Mouse (Mus musculus) A20 (cell line): ENCODE measurements around the gene Dpagt1.
A peak's percentile ranks its signal among the peaks of the same experiment; 100 is the strongest.
"Not testable (repeated sequence)": the region's sequence is repeated elsewhere in the genome, so short reads cannot be mapped to it uniquely, and the experiment has no call there.

ENCODE experiments used
- DNase-seq: peaks from one replicate; pipeline ENCODE4 v3.0.0-alpha.2; 2011; ENCODE audit warnings: low read depth, low spot score

Gene Dpagt1

DNA sequence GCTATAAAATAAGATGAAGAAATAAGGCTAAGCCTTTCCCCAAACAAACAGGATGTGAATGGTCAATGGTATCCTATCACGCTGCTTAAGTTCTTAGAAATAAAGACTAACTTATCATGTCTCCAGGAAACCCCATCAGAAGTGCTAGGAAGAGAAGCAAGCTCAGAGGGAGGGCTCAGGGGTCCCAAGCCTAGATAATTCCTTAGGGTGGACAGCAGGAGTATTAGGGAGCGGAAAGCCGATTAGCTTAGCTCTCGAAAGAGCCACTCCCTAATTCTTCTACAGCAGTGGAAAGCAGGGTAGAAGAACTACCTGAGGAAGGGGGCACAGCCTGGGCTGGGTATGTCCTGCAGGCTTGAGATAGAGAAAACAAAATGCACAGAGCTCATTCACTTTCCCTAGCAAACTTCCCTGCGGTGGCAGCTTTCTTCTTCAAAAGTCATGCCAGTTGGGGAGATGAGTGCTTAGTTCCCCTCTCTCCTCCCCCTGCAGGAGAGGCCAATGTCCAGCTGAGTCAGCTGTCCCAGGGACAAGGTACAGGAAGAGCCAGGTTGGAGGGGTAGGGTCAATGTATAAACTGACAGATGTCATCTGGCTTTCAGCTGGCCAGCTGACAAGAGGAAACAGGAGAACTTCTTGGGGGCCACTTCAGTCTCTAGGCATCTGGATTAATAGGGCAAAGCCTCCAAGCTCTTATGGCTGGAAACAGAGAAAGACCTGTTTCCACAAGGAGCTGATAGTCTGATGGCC is 7.6 kb upstream of the Dpagt1 start:
- DNase-seq, result no peak

DNA sequence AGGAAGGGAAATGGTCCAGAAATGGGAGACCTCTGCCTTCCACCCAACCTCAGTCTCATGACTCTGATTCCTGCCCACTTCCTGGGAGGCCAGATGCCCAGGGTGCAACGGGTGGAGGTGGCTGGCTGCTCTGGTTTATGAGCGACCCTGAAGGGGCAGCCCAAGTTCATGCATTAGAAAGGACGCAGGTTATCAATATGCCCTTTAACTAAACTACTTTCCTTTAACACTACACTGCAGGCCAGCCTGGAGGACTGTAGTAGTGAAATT is 7.1 kb upstream of the Dpagt1 start:
- no peak for DNase-seq

DNA sequence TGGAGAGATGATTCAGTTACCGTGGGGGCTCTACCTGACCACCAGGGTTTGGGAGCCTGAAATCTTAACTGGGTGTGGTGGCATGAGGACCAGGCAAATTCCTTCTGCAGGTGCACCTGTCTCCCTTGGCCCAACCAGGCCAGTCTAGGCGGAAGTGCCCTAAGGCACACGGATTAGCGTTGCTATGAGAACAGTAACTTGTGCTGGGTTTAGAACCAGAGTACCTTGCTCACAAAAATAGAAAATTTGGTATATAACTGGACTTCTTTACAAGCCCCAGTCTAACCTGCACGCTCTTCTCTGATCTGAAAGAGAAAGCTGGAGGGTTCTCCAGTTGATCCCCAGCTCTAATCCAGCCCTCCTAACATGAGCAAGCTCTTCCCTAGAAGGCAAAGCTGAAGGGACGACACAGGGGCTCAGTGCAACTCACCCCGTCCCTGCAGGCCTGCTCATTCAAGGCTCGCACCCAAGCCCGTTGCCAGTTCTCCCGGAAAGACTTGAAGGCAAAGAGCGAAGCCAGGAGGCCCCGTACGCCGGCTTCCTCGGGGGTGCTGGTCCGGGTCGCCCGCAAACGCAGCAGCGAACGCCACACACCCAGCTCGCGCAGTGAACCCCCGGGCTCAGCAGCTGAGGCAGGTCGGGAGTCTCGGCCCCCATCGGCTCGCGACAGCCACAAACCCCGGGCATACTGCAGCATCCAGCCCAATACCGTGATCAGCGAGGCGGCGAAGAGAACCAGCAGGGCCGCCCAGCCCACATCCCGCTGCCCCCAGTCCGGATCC is 6.5 kb upstream of the Dpagt1 start:
- DNase-seq, result peak; percentile 63

DNA sequence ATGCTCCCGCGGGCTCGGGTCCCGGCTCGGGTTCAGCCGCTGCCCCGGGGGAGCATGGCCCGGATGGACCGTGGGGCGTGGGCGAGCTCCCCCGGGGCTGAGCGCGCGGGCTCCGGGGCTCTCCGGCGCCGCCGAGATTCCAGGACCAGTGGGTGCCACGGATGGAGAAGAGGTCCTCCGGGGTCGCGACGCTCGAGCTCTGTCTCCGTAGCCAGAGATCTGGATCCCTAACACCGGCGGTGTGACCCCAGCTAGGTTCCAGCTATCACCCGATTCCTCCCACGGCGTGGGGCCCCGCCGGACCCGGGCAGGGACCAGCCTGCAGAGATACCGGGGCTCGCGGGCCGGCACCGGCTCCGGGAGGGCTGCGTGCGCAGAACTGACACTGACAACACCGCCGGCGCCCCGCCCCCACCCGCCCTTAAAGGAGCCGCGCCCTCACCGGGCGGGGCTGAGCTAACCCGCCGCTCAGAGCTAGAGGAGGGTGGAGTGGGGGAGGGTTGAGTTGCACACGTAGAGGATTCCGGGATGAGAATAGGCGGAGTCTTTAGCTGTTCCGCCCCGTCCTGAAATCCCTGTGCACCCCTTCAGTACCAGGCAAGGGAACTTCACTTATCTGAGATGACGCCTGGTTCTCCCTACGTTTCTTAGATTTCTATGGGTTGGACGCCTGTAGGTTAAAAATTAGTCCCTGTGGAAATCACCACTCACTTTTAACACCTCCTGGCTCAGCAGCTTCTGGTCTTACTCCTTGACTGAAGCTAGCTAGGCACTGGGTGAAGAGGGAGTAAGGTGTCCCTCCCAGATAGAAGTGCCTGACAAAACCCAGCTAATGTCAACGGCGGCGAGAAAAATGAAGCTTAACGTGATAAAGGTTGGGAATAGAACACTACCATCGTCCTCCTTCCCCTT is 5.7 kb upstream of the Dpagt1 start, which contains the start of gene C2cd2l:
Gene C2cd2l, minus strand, starts transcription at position 399 of the 912 bp plus-strand sequence.
- DNase-seq, result peak; percentile 93

DNA sequence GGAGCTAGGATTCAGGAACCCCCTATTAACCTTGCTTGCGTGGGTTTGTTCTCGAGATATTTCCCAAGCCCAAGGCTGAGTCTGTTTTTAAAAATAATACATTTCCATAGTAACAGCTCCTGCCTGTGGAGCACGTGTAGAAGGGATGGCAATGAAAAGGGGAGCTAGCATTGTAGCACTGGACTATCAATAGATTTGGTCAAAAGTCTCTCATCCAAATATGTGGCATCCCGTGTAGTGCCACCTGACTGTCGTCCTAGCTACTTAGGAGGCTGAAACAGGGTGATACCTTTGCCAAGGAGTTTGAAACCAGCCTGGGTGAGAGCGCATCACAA is 5.1 kb upstream of the Dpagt1 start:
- DNase-seq, result no peak

DNA sequence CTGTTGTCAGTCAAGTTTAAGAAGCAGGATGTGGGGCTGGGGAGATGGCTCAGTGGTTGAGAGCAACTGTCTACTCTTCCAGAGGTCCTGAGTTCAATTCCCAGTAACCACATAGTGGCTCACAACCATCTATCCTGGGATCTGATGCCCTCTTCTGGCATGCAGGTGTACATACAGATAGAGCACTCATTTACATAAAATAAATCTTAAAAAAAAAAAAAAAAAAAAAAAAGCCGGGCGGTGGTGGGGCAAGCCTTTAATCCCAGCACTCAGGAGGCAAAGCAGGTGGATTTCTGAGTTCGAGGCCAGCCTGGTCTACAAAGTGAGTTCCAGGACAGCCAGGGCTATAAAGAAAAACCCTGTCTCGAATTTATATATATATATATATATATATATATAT is 2.2 kb upstream of the Dpagt1 start:
- DNase-seq, result peak; percentile 34

DNA sequence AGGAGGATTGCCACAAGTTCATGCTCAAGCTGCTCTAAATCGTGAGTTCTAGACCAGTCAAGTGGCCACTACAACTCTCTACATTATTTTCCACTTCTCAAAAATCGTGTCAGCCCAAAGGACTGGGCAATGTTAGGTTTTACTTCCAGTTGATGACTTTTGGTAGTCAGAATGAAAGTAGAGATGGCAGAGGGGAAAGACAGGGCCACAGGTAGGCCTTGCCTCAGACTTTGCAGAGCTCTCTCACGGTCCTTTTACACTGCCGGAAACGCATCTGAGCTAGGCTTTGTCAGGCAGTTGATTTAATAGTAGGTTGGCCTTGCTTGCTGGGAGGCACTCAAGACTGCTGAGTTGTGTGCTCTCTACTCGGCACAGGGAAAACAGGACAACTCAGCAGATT is 1.7 kb upstream of the Dpagt1 start:
- DNase-seq, result peak; percentile 89

DNA sequence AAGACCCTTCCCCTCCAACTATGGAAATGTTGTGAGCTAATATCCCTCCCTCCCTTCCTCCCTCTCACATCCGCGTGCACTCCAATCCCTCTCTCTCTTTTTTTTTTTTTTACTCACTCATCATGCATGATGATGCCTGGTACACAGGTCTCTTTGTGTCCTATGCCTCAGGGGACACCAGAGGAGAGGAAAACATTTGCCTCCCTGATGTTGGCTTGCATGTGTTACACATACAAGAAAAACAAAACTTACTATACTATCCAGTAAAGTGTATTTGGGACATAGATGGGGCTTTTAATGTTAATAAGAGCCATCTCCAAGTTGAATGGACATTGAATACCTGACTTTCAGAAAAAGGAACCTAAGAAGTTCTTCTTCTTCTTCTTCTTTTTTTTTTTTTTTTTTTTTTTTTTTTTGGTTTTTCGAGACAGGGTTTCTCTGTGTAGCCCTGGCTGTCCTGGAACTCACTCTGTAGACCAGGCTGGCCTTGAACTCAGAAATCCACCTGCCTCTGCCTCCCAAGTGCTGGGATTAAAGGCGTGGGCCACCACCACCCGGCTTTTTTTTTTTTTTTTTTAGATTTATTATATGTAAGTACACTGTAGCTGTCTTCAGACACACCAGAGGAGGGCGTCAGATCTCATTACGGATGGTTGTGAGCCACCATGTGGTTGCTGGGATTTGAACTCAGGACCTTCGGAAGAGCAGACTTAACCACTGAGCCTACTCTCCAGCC is 619 bp upstream of the Dpagt1 start:
- peak; percentile 66 for DNase-seq

DNA sequence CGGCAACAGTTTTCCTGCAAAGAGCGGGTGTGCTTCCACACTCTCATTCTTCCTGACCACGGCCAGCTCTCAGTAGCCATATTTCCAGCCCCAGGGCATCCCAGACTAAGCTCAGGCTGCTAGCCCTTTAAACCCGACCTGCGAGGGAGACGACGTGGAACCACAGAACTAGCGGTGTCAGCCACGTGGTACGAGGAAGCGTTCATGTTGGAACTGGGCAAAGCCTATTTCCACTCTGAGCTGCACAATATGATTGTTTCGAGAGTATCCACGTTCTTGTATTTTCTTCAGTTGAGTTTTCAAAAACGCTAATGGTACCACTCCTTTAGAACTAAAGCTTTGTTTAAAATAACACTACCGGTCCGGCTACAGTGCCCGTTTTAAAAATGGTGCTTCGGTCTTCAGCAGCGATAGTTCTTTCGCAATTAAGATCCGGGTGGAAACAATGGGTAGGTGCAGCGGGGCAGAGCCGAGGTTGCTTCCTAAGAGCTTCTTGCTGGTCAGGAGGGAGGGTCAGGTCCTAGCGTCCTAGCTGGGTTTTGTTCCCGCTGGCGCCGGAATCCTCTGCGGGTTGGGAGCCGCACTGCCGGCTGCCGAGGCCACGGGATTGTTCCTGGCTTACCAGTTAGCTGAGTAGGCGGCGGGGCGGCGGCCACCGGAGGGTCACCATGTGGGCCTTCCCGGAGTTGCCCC is 698 bp downstream of the Dpagt1 start:
- DNase-seq, result peak; percentile 92

DNA sequence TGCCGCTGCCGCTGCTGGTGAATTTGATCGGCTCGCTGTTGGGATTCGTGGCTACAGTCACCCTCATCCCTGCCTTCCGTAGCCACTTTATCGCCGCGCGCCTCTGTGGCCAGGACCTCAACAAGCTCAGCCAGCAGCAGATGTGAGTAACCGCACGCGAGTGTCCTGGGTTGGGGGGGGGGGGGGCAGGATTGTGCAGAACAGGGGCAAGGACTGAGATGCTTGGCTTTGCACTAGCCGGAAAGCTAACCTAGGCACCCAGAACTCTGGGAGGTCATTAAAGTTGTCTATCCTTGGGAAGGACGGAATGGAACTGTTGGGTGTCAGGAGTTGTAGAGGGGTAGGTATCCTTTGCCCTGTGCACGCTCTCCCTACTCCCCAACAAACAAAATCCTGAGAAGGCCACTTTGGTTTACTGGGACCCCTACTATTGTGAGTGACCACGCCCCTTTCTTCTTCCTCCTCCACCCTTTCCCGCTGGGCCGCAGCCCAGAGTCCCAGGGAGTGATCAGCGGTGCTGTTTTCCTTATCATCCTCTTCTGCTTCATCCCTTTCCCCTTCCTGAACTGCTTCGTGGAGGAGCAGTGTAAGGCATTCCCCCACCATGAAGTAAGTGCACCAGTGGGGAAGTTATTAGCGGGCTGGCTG is 1.4 kb downstream of the Dpagt1 start:
- DNase-seq, result no peak

DNA sequence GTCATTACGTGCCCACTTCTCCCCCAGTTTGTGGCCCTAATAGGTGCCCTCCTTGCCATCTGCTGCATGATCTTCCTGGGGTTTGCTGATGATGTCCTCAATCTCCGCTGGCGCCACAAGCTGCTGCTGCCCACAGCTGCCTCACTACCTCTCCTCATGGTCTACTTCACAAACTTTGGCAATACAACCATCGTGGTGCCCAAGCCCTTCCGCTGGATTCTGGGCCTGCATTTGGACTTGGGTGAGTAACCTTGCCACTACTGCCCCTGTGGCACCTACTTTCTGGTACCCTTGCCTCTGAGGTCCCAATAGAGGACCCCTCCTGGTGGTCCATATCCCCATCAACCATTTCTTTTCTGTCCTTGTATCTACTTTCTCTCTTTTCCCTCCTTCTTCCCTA is 2.1 kb downstream of the Dpagt1 start:
- peak; percentile 24 for DNase-seq

DNA sequence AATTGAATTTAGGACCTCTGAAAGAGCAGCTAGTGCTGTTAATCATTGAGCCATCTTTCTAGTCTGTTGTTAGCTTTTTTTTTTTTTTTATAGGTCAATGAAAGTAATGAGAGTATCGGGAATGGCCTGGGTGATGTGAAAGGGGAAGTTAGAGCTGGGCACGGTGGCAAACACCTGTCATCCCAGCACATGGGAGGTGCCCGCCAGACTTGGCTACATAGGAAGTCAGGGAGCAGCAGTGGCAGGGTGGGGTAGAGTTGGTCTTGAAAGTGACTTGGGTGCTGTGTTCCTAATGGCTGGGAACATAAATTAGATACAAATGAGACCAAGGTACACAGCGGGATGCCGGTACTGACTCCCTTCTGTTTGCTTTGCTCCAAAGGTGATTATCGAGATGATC is 4.9 kb downstream of the Dpagt1 start:
- DNase-seq, result peak; percentile 78

DNA sequence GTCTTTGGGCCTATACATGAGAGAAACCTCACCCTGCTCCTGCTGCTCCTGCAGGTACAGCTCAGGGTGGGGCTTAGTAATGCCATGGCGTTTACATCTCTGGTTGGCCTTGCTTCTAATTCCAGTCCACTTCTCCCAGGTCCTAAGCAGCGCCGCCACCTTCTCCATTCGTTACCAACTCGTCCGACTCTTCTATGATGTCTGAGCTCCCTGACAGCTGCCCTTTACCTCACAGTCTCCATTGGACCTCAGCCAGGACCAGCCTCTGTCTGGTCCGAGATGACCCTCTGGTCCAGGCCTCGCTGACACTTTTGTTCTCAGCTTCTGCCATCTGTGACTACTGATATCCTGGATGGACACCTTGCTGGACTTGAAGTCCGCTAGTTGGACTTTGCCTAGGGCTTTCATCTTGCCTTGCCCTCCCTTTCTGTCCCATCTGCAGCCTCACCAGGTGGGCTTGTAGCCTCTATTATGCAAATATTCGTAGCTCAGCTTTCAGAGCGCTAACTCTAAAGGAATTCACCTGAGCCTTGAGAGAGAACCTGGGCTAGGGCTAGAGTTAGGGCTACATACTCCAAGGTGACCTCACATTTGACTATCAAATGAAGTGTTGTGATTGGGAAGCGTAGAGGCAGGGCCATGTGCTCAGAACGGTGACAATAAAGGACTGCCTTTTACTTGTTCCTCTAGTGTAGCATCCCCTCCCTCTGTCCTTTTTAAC is 7.3 kb downstream of the Dpagt1 start:
- DNase-seq, result peak; percentile 83

DNA sequence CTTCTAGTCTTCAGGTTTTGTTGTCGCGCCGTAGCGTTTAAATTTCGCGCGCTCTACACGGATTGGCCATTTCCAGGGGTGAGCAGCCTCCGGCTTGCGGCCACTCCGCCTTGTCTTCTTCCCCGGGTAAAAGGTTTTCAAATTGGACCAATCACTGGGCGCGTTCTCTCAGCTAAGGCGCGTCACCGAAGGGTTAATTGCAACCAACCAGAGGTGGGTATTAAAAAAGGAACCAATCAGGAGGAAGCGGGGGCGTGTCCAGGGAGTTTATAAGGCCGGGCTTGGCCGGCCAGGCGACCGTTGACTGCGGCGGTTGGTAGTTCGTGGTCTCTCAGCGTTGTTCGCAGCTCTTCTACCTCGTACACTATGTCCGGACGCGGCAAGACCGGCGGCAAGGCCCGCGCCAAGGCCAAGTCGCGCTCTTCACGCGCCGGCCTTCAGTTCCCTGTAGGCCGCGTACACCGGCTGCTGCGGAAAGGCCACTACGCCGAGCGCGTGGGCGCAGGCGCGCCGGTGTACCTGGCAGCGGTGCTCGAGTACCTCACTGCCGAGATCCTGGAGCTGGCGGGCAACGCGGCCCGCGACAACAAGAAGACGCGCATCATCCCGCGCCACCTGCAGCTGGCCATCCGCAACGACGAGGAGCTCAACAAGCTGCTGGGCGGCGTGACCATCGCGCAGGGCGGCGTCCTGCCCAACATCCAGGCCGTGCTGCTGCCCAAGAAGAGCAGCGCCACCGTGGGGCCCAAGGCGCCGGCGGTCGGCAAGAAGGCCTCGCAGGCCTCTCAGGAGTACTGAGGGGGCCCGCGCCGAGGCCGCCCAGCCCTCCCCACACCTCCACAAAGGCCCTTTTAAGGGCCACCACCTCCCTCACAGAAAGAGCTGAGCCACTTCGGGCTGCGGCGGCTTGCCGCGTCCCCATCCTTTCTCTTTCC is 8.8 kb downstream of the Dpagt1 start, which contains the start of gene H2afx:
Gene H2afx, plus strand, starts transcription at position 299 of the 935 bp plus-strand sequence.
- peak; percentile 100 for DNase-seq

DNA sequence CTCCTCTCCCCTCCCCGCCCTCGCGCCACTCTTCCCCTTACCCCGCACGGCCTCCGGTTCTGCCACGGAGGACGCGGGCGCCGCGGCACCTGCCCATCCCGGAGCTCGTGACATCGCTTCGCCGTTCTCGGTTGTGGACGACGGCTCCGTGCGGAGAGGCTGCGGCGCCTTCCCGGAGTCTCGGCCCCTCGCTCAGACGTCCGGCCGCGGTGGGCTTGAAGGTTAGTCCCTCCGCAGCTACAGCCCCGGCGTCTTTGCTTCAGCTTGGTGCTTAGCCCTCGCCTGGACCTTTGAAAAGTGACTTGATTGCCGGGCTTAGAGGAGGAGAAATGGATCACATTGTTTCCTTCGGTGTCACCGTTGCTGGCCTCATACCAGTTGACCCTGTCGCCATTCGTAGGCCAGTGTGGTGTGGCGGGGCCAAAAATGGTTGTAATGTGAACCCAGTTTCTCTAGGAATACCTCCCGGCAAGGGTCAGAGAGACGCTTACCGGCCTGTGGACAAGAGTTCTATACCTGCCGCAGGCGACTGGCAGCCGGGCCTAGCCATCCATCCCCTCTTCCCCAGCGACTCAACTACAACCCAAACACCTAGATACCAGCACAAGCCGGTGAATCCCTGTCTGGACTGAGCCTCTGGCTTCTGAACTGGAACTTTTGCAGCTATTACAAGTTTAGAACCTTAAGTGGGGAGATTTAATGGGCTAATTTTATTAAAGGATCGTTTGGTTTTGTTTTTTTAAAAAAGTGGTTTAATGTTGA is 9.7 kb downstream of the Dpagt1 start:
- peak; percentile 56 for DNase-seq

DNA sequence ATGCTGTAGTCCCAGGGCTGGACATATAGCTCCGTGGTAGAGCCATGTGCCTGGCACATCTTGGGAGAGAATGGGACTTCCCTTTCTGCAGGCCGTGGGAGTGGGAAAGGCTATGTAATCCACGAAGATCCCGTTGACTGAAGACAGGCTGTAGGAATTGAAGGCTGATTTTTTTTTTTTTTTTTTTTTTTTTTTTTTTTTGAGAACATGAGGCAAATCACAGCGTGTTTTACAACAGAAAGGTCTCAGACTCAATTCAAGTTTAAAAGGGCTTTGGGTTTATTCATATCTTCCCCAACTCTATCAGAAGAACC is 10.2 kb downstream of the Dpagt1 start:
- DNase-seq, result no peak

DNA sequence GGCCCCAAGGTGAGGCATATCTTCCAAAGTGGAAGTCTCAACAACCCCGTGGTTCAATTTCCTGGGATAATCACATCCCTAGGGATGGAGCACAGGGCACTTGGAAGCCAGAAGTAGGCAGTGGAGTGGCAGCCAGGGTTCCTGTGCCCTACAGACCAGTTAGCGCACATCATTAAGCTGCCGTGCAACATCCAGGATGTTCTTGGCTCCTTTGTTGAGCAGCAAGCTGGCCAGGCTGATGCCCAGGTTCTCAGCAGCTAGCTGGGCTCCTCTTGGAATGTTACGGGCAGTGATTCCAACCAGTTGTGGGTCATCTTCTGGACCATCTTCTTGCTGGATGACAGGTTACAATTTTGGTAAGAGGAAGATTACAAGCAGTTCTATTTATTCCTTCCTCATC is 10.7 kb downstream of the Dpagt1 start:
- DNase-seq, result not testable (repeated sequence)

DNA sequence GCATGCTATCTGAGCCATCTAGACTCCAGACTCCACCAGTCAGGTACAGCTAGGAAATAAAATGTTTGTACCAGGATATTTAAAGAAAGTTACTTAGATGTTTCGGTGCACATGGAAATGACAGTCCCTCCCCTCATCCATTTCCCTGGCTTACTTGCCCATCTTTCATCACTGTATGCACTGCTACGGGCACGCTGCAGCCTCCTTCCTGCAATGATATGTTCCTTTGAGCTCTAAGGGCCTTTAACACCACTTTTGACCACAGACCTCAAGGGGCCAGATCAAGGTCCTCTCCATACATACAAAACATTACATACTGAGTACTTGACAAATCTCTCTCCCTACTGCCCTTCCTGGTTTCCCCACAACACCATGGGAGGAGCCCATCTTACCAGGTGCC is 11.1 kb downstream of the Dpagt1 start:
- DNase-seq, result peak; percentile 55
